Mouse (Mus musculus) heart, adult 2 months (tissue): Measurements from ENCODE around the gene Zkscan16.

Source experiments
- CTCF ChIP-seq: fragments of 200-600 bp; IDR thresholded peaks from 2 replicates; pipeline ENCODE4 v1.8.1; 2022; ENCODE audit warnings: antibody characterized with exemption, mild to moderate bottlenecking, moderate library complexity
- POLR2A ChIP-seq: fragments of 200-500 bp; IDR thresholded peaks from 2 replicates; pipeline ENCODE4 v1.6.1; 2011; ENCODE audit warnings: mild to moderate bottlenecking, low read depth, low read length, control low read depth; ENCODE audit not compliant: insufficient read depth

- TF ChIP-seq POLR2A (no peak), CTCF (no peak)
These were observed 19.8 kb downstream of the Zkscan16 start for GRCm38 (mm10) chr4:58963271-58963670.
